Mouse (Mus musculus): Measurements from ENCODE around the gene Gm5737. TPM values are rescaled to one million over a fixed set of nuclear protein-coding genes. Genes with fewer than 3 reads are reported as not detected.

The Gm5737 gene
- total RNA-seq (2022): not detected

DNA sequence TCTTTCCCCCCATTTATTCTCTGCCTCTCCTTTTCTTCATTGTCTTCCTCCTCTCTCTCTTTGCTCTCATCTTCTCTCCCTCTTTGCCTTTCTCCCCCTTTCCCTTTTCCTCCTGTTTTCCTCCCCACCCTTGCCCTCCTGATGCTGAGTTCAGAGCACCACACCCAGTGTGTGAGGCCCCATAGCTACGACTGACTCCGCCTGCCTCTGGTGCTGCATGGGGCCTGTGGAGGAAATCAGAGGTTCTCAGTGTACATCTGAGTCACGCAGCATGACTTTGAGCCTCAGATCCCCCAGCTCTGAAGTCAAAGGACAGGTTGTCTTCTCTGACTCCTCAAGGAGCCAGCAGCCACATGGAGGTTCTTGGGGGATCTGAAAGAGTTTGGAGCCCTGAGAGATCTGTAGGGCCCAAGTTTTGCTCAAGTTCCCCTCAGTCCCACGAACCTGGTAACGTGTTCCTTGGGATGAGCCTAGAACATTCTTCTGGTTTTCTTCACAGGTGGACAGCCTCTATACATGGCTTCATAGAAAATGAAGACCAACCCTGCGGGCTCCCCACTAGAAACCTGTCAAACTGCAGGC is at the start of gene Gm5737:
Gene Gm5737 (plus strand): TSS at position 532 of the 582 bp plus-strand sequence.
- no peak for DNase-seq

DNA sequence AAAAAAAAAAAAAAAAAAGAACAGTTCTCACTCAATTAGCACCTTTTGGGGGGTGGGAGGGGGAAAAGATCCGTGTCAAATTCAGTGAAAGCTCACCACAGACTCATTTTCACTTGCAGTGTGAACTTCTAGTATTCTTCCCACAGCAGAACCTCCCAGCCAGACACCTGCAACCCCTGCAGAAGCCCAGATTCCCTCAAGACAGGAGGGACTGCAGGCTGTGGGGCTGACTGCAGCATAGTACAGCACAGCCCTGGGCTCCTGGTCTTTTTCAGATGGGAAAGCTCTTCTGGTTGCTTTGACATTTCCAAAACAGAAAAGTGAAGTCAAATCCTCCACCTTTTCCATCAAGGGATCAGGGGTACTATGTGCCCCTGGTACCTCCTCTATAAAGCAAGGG is 44.8 kb upstream of the Gm5737 start:
- DNase-seq: no peak

DNA sequence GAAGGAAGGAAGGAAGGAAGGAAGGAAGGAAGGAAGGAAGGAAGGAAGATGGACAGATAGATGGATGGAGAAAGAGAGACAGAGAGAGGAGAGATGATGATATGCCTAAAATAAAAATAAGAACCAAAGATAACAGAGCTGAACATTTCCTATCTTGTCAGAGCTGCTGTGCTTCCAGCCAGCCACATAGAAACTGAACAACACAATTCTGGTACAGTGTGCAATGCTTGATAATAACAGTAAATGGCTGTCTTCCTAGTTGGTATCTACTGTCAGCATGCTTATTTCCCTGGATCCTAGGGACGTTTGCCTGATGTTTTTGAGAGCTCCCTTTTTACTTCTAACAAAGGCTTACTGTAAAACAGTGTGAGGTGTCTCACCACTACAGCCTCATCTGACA is 40.8 kb upstream of the Gm5737 start:
- DNase-seq: no peak

DNA sequence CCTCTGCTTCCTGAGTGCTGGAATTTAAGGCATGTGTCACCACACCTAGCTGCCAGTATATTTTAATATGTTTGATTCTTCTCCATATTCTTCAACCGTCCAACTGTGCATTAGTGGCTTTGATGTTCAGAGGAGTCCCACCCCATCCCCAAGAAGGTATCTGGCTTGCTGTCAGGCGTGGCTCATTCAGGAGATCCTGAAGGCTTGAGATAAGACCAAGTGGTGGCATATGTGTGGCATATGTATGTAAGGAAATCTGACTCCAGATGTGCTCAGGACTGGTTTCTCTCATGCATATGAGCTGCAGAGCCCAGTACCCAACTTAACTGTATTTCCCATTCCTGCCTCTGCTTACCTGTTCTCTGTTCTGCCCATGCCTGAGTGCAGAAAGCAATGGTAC is 34.2 kb upstream of the Gm5737 start:
- no peak for DNase-seq

DNA sequence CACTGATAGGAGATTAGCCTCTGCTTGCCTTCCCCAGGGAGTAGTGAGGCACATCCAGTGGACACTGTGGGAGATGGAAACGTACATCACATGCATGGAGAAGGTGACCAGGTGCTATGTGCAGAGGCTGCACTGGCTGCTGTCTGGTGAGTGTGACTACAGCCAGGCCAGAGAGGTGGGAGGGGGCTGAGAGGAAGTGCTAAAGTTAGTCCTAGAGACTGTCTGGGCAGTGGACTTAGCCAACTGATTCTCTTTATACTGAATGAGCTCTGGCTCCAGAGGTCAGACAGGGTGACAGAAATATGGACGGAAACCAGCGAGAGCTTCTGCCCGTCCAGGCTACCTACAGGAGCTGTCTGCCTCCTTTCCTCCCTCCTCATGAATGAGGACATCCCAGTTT is 16.6 kb upstream of the Gm5737 start:
- DNase-seq: no peak

DNA sequence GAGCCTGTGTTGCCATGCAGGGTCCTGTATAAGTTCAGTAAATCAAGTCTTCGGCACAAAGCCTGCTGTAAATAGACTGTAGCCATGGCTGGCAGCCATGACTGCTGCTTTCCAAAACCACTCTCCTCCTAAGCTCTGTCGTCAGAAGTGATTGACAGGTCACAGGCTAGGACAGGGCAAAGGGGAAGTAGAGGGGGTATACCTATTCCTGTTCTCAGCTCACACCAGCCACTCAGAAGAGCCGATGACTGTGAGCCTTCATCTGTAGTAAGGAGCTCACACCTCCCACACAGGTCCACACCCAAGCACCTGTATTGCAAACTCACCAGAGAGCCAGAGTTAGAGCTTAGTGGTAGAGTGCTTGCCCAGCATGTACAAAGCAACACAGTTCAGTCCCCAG is 15.8 kb upstream of the Gm5737 start:
- DNase-seq: no peak

DNA sequence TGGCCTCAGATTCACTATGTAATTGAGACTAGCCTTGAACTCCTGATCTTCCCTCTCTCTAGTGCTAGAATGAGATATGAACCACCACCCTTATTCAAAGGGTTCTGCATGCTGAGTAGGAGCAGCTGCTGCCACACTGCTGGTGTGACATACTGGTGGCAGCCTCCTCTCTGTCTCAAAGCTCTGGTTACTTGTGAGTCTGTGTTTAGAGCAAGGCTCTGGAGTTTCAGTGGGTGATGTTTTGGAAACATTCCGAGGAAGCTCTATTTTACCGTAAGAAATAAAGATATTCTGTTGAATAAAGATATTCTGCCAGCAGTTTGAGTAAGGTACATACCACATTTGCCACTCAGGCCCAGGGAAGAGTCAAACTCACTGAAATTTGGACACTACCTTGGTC is 8.9 kb upstream of the Gm5737 start:
- DNase-seq: no peak

DNA sequence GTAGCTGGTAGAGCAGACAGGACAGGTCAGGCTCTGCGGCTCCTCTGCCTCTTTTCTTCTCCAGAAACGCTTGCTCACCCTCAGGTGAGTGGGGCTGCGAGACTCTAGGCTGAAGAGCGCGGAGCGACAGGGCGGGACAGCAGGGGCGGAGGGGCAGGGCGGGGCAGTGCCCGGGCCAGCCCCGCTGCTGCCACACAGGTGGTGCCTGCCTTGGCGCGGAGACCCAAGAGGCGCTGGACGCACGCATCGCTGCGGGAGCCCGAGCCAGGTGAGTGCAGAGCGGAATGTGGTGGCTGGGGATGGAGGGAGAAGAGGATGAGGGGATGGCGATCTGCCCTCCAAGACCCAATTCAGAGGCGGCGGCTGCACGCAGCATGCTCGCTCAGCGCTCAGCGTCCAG is 2.5 kb upstream of the Gm5737 start:
- no peak for DNase-seq

DNA sequence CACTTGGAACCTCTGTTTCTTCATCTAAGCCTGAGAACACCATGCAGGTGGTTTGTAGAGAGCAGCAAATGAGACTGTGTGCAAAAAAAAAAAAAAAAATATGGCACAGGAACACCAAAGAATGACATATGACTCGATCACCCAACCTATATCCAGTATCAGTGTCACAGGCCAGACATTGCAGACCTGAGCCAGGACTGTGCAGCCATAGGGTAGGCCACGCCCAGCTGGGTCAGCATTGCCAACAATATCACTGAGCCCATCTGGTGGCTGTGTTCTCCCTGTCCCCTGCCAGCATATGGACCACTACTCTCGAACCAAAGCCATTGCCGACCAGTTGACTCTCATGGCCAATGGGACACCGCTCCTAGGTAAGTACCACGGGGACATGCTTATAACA is 5.4 kb downstream of the Gm5737 start:
- no peak for DNase-seq

DNA sequence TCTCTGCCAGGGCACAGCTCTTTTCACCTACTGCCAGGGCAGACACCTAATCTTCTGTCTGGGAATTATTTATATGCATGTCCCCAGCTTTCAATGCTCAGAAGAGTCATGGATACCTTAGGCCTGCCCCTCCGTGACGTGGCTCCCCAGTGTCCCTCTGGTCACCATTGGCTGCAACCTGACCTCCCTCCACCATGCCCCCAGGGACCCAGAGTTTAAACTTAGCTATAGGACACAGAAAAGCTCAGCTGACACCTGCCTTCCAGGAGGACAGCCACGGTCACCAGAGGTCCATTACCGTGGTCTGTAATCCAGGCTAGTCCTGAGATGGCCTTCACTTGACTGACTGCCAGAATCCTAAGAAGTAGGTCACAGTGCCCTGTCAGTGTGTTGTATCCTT is 7.2 kb downstream of the Gm5737 start:
- DNase-seq: no peak

DNA sequence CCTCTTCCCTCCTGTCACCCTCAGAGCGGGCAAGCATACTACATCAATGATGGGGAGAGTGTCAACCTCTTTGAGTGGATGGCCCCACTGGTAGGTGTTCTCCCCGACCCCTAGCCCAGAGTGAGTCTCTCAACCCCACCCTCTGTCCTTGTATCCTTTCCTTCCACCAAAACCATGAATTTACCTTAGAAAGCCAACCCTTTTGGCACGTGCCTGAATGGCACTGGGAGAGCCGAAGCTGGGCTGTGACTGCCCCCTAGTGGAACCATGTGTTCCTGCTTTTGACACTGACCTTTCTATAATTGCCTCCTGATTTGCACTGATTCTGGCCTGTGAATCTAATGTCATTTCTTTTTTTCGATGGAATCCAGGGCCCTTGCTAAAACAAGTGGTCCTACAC is 11.1 kb downstream of the Gm5737 start:
- no peak for DNase-seq

DNA sequence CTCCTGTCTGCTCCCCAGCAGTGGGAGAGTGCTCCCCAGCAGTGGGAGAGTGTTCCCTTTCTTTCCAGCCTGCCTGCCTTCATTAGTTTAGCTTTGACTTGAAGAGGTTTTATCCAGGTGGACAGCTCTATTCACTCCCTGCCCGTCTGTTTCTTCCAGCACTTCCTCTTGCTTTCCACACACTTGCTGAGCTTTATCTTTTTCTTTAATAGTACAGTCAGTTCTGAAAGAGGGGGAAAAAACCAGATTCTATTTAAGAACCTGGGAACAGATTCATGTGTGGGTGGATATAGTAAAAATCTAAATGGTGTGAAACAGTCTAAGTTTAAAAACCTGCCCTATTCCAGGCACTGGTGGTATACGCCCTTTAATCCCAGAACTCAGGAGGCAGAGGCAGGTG is 12.9 kb downstream of the Gm5737 start:
- DNase-seq: no peak

DNA sequence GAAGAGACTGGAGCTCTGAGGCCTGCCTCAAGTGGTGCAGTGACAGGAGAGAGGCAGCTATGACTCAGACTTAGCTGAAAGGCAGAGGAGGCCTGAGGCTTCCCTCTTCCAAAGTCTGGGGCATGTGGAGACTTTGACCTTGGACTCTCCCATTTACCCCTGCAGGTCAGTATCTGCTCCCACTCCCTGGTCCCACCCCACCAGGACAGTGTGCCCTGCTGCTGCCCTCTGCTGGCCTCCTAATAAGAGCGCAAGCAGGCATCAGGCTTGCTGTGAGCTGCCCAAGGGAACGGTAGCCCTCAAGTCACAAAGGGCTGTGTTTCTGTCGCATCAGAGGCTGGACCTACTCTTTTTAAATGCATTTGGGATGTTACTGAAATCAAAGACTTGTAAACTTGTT is 14.2 kb downstream of the Gm5737 start:
- no peak for DNase-seq

DNA sequence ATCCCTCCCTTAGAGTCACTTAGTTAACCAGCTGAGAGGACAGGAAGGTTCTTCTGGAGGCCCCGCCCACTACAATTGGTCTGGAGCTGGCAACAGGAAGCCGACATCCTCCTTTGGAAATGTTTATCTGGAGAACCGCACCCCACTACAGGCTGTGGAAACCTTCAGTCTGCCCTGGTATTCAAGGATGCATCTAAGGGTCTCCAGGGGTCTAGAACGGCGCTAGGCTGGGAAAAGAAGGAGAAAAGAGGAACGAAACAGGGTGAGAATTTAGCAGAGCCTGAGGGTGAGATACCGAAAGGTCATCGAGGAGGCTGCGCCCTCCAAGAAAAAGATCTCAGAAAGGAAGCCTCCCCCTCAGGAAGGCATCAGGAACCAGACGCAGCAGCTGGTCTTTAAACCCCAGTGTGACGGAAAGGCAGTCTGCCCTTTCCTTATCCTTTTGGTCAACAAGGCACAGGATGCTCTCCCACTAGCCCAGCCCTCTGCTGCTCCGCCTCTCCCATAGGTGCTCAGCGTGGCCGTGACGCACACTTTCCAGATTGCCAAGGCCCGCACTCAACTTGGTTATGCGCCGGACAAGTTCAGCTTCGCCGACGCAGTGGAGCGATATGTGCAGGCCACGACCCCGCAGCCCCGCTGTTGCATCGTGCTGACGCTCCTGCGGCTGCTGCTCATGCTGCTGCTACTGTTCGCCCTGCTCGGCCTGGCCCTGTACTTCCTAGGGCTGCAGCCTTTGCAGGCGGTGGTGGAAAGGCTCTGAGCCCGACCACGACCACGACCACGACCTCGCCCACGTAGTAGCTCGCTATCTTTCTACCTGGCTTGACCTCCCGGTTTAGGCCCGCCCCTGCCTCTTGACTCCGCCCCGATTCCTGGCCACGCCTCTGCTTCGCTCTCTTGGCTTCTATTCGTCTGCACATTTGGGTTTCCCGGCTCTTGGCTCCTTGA is 18.5 kb downstream of the Gm5737 start:
- peak; percentile 56 for DNase-seq

DNA sequence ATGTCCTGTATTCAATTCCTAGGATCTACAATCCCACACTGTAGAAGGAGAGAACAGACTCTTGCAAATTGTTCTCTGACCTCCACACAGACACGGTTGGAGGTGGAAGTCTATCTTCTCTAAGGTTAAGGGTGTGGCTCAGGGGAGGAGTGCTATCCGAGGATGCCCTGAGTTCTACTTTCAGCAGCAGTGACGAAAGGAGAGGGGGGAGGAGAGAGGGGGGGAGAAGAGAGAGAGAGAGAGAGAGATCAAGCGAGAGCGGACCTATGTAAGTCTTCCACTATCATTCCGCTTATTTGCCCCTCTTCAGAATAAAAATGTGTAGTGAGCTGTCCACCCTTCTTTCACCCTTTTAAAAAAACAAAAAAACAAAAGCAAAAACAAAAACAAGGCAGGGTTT is 22.3 kb downstream of the Gm5737 start:
- DNase-seq: no peak

DNA sequence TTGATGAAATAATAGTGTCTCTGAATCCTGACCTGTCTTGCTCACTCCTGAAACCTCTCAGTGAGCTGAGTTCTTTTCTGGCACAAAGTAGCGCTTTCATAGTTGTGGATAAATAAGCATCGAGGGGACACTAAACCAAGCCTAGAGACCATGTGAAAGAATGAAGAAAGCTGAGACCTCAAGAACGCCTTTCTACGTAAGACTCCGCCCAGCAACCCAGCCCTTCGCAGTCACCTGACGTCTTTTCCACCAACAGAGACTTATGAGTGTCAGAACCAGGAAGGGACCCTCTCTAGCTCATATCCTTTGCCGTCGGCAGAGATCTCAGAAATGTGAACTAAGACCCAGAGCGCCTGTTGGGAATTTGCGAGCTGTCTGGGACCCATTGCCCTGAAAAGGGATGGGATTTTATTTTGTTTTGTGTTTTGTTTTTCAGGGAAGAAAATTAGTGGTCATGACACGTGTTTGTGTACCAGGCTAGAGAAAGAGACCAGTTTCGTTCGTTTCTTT is 22.8 kb downstream of the Gm5737 start:
- DNase-seq: peak; percentile 67

DNA sequence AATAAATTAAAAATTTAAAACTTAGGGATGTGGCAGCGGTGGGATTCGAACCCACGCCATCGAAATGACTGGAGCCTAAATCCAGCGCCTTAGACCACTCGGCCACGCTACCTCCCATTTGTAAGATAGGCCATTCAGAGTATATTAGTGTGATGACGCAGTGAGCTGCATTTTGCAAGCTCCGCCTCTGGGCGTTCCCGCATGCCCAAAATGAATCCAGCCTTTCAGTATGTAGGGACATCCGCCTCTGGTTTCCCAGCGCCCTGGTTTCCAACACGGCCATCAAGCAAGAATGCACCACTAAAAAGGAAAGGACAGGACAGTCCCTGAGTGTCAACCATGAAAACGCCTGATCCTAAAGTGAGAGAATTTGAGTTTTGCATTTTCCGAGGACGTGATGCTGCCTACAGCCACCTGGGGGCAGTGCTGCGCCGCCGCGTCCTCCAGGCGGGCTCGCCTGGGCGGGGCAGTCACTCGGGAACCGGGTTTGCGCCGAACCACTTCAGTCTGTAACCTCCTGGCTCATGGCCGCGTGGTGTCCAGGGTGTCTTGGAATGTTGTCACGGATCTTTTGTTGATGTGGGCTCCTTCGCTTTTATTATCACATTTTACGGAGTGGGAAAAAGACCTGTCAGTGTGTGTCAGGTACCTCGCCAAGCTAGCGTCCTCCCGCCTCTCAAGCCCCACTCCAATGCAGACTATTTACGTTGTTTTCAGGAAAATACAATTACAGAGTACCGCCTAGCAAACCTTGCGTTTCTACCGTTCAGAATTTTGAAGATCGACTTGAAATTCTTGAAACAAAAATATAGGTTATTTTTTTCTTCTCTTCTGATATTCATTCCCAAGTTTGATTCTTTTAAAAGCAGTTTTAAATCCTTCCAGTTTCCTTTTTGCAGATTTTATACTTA is 23.5 kb downstream of the Gm5737 start:
- peak; percentile 92 for DNase-seq

DNA sequence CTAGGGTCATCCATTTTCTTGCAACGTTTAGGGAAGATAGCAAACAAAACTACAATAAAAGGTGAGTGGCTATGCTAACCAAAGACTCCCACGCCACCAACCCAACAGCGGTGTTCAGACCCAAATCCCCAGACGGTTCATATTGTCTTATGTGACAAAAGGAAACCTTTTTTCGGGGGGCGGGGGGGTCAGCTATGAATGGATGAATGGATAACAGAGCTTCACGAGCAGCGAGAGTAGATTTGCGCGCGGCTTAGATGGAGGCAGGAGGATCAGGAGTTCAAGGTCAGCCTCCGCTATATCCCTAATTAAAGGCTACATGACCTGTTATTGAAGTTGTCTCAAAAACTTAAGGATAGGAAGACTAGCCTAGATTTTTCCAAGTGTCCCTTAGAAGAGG is 24.2 kb downstream of the Gm5737 start:
- no peak for DNase-seq

DNA sequence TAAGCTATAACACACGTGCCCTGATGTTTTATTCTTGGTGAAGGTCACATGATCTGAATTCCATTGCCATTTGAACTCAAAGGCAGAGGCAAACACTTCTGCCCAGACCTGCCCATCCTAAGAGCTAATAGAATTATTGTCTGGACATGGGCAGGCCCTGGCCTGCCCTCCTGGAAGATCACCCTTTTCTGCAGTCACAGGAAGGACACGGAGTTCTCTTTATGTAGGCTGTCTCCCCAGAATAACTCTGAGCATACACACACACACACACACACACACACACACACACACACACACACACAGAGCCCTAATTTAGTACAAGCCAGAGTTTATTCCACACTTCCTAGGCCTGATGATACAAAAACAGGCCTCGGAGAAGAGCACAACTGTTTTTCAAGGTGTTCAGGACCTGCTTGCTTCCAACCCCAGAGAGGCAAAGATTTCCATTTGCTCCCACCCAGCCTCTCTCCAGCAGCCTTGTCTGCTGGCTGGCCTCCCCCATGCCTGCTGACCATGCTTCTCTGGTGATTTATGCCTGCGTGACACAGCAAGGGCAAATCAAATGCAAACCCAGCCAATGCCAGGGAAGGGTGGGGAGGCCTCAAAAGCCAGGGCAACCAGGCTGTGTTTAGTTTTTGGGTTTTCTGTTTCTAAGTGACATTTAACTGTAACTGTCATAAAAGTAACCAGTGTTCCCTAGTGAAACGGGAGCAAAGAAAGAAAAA is 26.4 kb downstream of the Gm5737 start:
- DNase-seq: peak; percentile 87

DNA sequence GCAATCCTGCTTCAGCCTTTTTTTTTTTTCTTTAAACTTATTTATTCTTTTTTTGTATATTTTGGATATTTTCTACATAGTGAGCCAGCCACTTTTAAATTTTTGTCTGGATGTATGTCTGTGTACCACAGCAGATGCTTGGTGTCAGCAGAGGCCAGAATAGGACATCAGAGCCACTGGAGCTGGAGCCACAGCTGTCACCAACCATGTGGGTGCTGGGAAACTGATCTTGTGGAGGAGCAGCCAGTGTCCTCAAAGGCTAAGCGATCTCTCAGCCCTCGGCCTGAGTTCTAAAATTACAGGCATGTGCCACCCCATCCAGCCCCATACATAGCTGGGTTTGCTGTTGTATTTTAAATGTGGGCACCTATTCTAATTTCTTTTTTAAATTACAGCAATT is 27.6 kb downstream of the Gm5737 start:
- no peak for DNase-seq

DNA sequence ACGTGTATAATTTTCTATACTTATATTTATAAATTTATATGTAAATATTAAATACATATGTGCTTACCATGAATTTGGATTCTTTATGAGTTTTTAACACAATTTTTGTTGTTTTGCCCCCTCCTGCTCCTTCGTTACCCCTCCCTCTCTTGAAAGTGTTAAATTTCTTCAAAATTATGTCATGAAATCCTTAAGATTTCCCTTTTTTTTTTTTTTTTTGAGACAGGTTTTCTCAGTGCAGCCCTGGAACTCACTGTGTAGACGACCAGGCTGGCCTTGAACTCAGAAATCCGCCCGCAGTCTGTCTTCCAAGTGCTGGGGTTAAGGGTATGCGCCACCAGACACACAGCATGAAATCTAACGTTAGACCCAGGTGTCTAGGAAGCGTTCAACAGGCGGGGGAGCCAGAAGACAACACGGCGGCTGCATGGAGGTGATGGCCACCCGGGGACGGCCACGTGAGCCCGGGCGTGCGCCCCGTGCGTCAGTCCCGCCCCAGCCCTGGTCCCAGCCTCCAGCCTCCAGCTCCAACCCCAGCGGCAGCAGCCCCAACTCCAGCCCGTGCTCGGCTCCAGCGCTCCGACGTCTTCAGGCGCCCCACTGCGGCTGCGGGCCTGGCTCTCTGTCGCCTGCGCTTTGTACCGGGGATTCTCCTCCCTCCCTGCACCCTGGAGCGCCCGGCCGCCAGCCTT is 30.3 kb downstream of the Gm5737 start, which contains the start of gene Eef2k:
Gene Eef2k (plus strand): TSS at position 487 of the 692 bp plus-strand sequence.
- DNase-seq: peak; percentile 88
